Mouse (Mus musculus): Measurements from ENCODE around the gene Ndufs7. TPM values are rescaled to one million over a fixed set of nuclear protein-coding genes. Genes with fewer than 3 reads are reported as not detected.
A peak's percentile ranks its signal among the peaks of the same experiment; 100 is the strongest.

The Ndufs7 gene
- total and polyA plus RNA-seq, 2 experiments from 2014 or later, result 162 to 343 TPM

GRCm38 (mm10) chr10:80302471-80302881 is 53.6 kb downstream of the Ndufs7 start:
- Histone ChIP-seq H3K27ac (ENCODE audit: low read depth, low read length) (peak overlapping the region; percentile 99), H3K9ac (peak overlapping the region; percentile 99), H3K36me3 (ENCODE audit: insufficient read depth) (peaks cover 53% of the 10 kb centered on the region), H3K4me1 (ENCODE audit: insufficient read depth) (peaks cover 32% of the 10 kb centered on the region), H3K9me3 (ENCODE audit: low read length) (no peaks in the 10 kb centered on the region), H3K4me3 (ENCODE audit: low read depth, low read length) (peak overlapping the region; percentile 68), H3K27me3 (ENCODE audit: insufficient read depth, low read length) (no peaks in the 10 kb centered on the region), H3K4me2 (ENCODE audit: low read depth) (peak overlapping the region; percentile 89)
- WGBS, result 20% methylated on average over 9 of the region's 9 CpGs
- ATAC-seq, result peak; percentile 5; the same call in 1 of the 2 replicates
- DNase-seq, result peak; percentile 66
- TF ChIP-seq CTCF (IDR thresholded peaks at IDR 0.05; ENCODE audit: low read depth), result no peak

- no peaks in the 10 kb centered on the region for H3K27me3 ChIP-seq (ENCODE audit: insufficient read depth, low read length)
- 0 out of 2 replicates have a peak overlapping the region, but pooled peaks have one; percentile 3 for H3K4me2 ChIP-seq (ENCODE audit: low read depth)
- ATAC-seq, result no peak
Observed at GRCm38 (mm10) chr10:80304458-80304857, 55.5 kb downstream of the Ndufs7 start.

GRCm38 (mm10) chr10:80304862-80305261 is 55.9 kb downstream of the Ndufs7 start:
- H3K4me3 ChIP-seq (ENCODE audit: low read depth, low read length), result no peak overlapping the region
- peaks cover 20% of the 10 kb centered on the region for H3K4me1 ChIP-seq (ENCODE audit: insufficient read depth)
- H3K4me2 ChIP-seq (ENCODE audit: low read depth), result 0 out of 2 replicates have a peak overlapping the region, but pooled peaks have one; percentile 3
- no peak overlapping the region for H3K27ac ChIP-seq (ENCODE audit: low read depth, low read length)
- no peaks in the 10 kb centered on the region for H3K9me3 ChIP-seq (ENCODE audit: low read length)
- ATAC-seq, result no peak
- TF ChIP-seq CTCF (IDR thresholded peaks at IDR 0.05; ENCODE audit: low read depth), result no peak
- H3K9ac ChIP-seq, result no peak overlapping the region
- H3K36me3 ChIP-seq (ENCODE audit: insufficient read depth), result peaks cover 77% of the 10 kb centered on the region
- no peaks in the 10 kb centered on the region for H3K27me3 ChIP-seq (ENCODE audit: insufficient read depth, low read length)
- WGBS, result 42% methylated on average over 25 of the region's 25 CpGs
- DNase-seq, result no peak

More at GRCm38 (mm10) chr10:80304458-80304857, 55.5 kb downstream of the Ndufs7 start:
- Histone ChIP-seq H3K9me3 (ENCODE audit: low read length) (no peaks in the 10 kb centered on the region), H3K27ac (ENCODE audit: low read depth, low read length) (no peak overlapping the region), H3K4me3 (ENCODE audit: low read depth, low read length) (no peak overlapping the region), H3K9ac (no peak overlapping the region), H3K4me1 (ENCODE audit: insufficient read depth) (peaks cover 20% of the 10 kb centered on the region), H3K36me3 (ENCODE audit: insufficient read depth) (peaks cover 73% of the 10 kb centered on the region)
- 60% methylated on average over 12 of the region's 12 CpGs for WGBS
- TF ChIP-seq CTCF (IDR thresholded peaks at IDR 0.05; ENCODE audit: low read depth), result no peak
- DNase-seq, result no peak

Small RNAs within 50 kb of the gene (microRNA-seq; reads per million reads assigned to microRNA genes)
- 0.85 to 1.5 reads per million in 2 experiments for gene Mir6911

Other genes starting within 250 kb of the Ndufs7 start
- 2.3 and 2.4 TPM in 2 replicates for gene Arhgap45, start 232.5 kb upstream of the Ndufs7 start, total RNA-seq (2014; rRNA removed)
- gene Arhgap45, start 232.5 kb upstream of the Ndufs7 start, polyA plus RNA-seq (2015; fragmentation: Nextera tagmentation; extraction: Ambion mirVana), result 1.2 and 1.7 TPM in 2 replicates
- 104 and 129 TPM in 2 replicates for gene Polr2e, start 209.3 kb upstream of the Ndufs7 start, total RNA-seq (2014; rRNA removed)
- gene Polr2e, start 209.3 kb upstream of the Ndufs7 start, polyA plus RNA-seq (2015; fragmentation: Nextera tagmentation; extraction: Ambion mirVana), result 168 and 184 TPM in 2 replicates
- 401 and 478 TPM in 2 replicates for gene Gpx4, start 202.0 kb upstream of the Ndufs7 start, total RNA-seq (2014; rRNA removed)
- gene Gpx4, start 202.0 kb upstream of the Ndufs7 start, polyA plus RNA-seq (2015; fragmentation: Nextera tagmentation; extraction: Ambion mirVana), result 644 and 800 TPM in 2 replicates
- 19.2 and 24.2 TPM in 2 replicates for gene Sbno2, start 143.6 kb upstream of the Ndufs7 start, total RNA-seq (2014; rRNA removed)
- 4.6 and 6.8 TPM in 2 replicates for gene Sbno2, start 143.6 kb upstream of the Ndufs7 start, polyA plus RNA-seq (2015; fragmentation: Nextera tagmentation; extraction: Ambion mirVana)
- 77.2 and 77.8 TPM in 2 replicates for gene Stk11, start 133.3 kb upstream of the Ndufs7 start, total RNA-seq (2014; rRNA removed)
- gene Stk11, start 133.3 kb upstream of the Ndufs7 start, polyA plus RNA-seq (2015; fragmentation: Nextera tagmentation; extraction: Ambion mirVana), result 13.6 and 14.8 TPM in 2 replicates
- gene Atp5d, start 110.5 kb upstream of the Ndufs7 start, total RNA-seq (2014; rRNA removed), result 154 and 193 TPM in 2 replicates
- gene Atp5d, start 110.5 kb upstream of the Ndufs7 start, polyA plus RNA-seq (2015; fragmentation: Nextera tagmentation; extraction: Ambion mirVana), result 633 and 650 TPM in 2 replicates
- gene Cbarp, start 108.3 kb upstream of the Ndufs7 start, total RNA-seq (2014; rRNA removed), result 114 and 151 TPM in 2 replicates
- gene Cbarp, start 108.3 kb upstream of the Ndufs7 start, polyA plus RNA-seq (2015; fragmentation: Nextera tagmentation; extraction: Ambion mirVana), result 57.5 and 68.2 TPM in 2 replicates
- gene Midn, start 100.8 kb upstream of the Ndufs7 start, total RNA-seq (2014; rRNA removed), result 91.5 and 120 TPM in 2 replicates
- gene Midn, start 100.8 kb upstream of the Ndufs7 start, polyA plus RNA-seq (2015; fragmentation: Nextera tagmentation; extraction: Ambion mirVana), result 19.3 and 21.3 TPM in 2 replicates
- gene Cirbp, start 83.1 kb upstream of the Ndufs7 start, total RNA-seq (2014; rRNA removed), result 345 and 424 TPM in 2 replicates
- 834 and 838 TPM in 2 replicates for gene Cirbp, start 83.1 kb upstream of the Ndufs7 start, polyA plus RNA-seq (2015; fragmentation: Nextera tagmentation; extraction: Ambion mirVana)
- gene 1600002K03Rik, start 76.2 kb upstream of the Ndufs7 start, total RNA-seq (2014; rRNA removed), result 4.2 and 5.0 TPM in 2 replicates
- 5.0 and 6.0 TPM in 2 replicates for gene 1600002K03Rik, start 76.2 kb upstream of the Ndufs7 start, polyA plus RNA-seq (2015; fragmentation: Nextera tagmentation; extraction: Ambion mirVana)
- 29.0 and 30.9 TPM in 2 replicates for gene Efna2, start 69.6 kb upstream of the Ndufs7 start, total RNA-seq (2014; rRNA removed)
- gene Efna2, start 69.6 kb upstream of the Ndufs7 start, polyA plus RNA-seq (2015; fragmentation: Nextera tagmentation; extraction: Ambion mirVana), result 30.6 and 31.3 TPM in 2 replicates
- 57.6 and 60.7 TPM in 2 replicates for gene Mum1, start 22.7 kb upstream of the Ndufs7 start, total RNA-seq (2014; rRNA removed)
- gene Mum1, start 22.7 kb upstream of the Ndufs7 start, polyA plus RNA-seq (2015; fragmentation: Nextera tagmentation; extraction: Ambion mirVana), result 41.1 and 50.4 TPM in 2 replicates
- gene Gamt, start 11.9 kb downstream of the Ndufs7 start, total RNA-seq (2014; rRNA removed), result 15.2 and 18.2 TPM in 2 replicates
- 20.8 and 21.8 TPM in 2 replicates for gene Gamt, start 11.9 kb downstream of the Ndufs7 start, polyA plus RNA-seq (2015; fragmentation: Nextera tagmentation; extraction: Ambion mirVana)
- gene Dazap1, start 12.4 kb downstream of the Ndufs7 start, total RNA-seq (2014; rRNA removed), result 120 and 122 TPM in 2 replicates
- gene Dazap1, start 12.4 kb downstream of the Ndufs7 start, polyA plus RNA-seq (2015; fragmentation: Nextera tagmentation; extraction: Ambion mirVana), result 42.4 and 46.1 TPM in 2 replicates
- gene Rps15, start 43.3 kb downstream of the Ndufs7 start, total RNA-seq (2014; rRNA removed), result 1,181 and 1,718 TPM in 2 replicates
- 681 and 897 TPM in 2 replicates for gene Rps15, start 43.3 kb downstream of the Ndufs7 start, polyA plus RNA-seq (2015; fragmentation: Nextera tagmentation; extraction: Ambion mirVana)
- gene Apc2, start 46.9 kb downstream of the Ndufs7 start, total RNA-seq (2014; rRNA removed), result 309 and 328 TPM in 2 replicates
- 85.3 and 112 TPM in 2 replicates for gene Apc2, start 46.9 kb downstream of the Ndufs7 start, polyA plus RNA-seq (2015; fragmentation: Nextera tagmentation; extraction: Ambion mirVana)
- 19.2 and 22.8 TPM in 2 replicates for gene 2310011J03Rik, start 71.4 kb downstream of the Ndufs7 start, total RNA-seq (2014; rRNA removed)
- gene 2310011J03Rik, start 71.4 kb downstream of the Ndufs7 start, polyA plus RNA-seq (2015; fragmentation: Nextera tagmentation; extraction: Ambion mirVana), result 32.4 and 35.6 TPM in 2 replicates
- gene Pcsk4, start 80.4 kb downstream of the Ndufs7 start, total RNA-seq (2014; rRNA removed), result 3.4 and 3.8 TPM in 2 replicates
- gene Pcsk4, start 80.4 kb downstream of the Ndufs7 start, polyA plus RNA-seq (2015; fragmentation: Nextera tagmentation; extraction: Ambion mirVana), result 7.4 TPM in 2 replicates
- gene Reep6, start 80.8 kb downstream of the Ndufs7 start, total RNA-seq (2014; rRNA removed), result 1.8 and 2.7 TPM in 2 replicates
- 5.1 and 6.4 TPM in 2 replicates for gene Reep6, start 80.8 kb downstream of the Ndufs7 start, polyA plus RNA-seq (2015; fragmentation: Nextera tagmentation; extraction: Ambion mirVana)
- 0.31 and 0.33 TPM in 2 replicates for gene Adamtsl5, start 99.3 kb downstream of the Ndufs7 start, total RNA-seq (2014; rRNA removed)
- gene Adamtsl5, start 99.3 kb downstream of the Ndufs7 start, polyA plus RNA-seq (2015; fragmentation: Nextera tagmentation; extraction: Ambion mirVana), result 0.70 and 0.81 TPM in 2 replicates
- gene Plk5, start 107.3 kb downstream of the Ndufs7 start, total RNA-seq (2014; rRNA removed), result 8.3 and 12.9 TPM in 2 replicates
- 4.6 and 7.4 TPM in 2 replicates for gene Plk5, start 107.3 kb downstream of the Ndufs7 start, polyA plus RNA-seq (2015; fragmentation: Nextera tagmentation; extraction: Ambion mirVana)
- 107 and 120 TPM in 2 replicates for gene Mex3d, start 138.5 kb downstream of the Ndufs7 start, total RNA-seq (2014; rRNA removed)
- 18.3 and 18.4 TPM in 2 replicates for gene Mex3d, start 138.5 kb downstream of the Ndufs7 start, polyA plus RNA-seq (2015; fragmentation: Nextera tagmentation; extraction: Ambion mirVana)
- 37.9 and 43.9 TPM in 2 replicates for gene Mbd3, start 150.4 kb downstream of the Ndufs7 start, total RNA-seq (2014; rRNA removed)
- gene Mbd3, start 150.4 kb downstream of the Ndufs7 start, polyA plus RNA-seq (2015; fragmentation: Nextera tagmentation; extraction: Ambion mirVana), result 183 and 196 TPM in 2 replicates
- 230 and 424 TPM in 2 replicates for gene Uqcr11, start 157.7 kb downstream of the Ndufs7 start, total RNA-seq (2014; rRNA removed)
- 688 and 881 TPM in 2 replicates for gene Uqcr11, start 157.7 kb downstream of the Ndufs7 start, polyA plus RNA-seq (2015; fragmentation: Nextera tagmentation; extraction: Ambion mirVana)
- gene Tcf3, start 184.5 kb downstream of the Ndufs7 start, total RNA-seq (2014; rRNA removed), result 69.0 and 91.4 TPM in 2 replicates
- 34.3 and 36.1 TPM in 2 replicates for gene Tcf3, start 184.5 kb downstream of the Ndufs7 start, polyA plus RNA-seq (2015; fragmentation: Nextera tagmentation; extraction: Ambion mirVana)
- gene Onecut3, start 245.7 kb downstream of the Ndufs7 start, total RNA-seq (2014; rRNA removed), result 0.62 and 1.9 TPM in 2 replicates
- gene Onecut3, start 245.7 kb downstream of the Ndufs7 start, polyA plus RNA-seq (2015; fragmentation: Nextera tagmentation; extraction: Ambion mirVana), result 0.03 and 0.18 TPM in 2 replicates

Data from forebrain, postnatal 0 days (tissue).